Mouse (Mus musculus) urinary bladder, postnatal 10 days (tissue): Measurements from ENCODE around the gene Elavl2.
"Not testable (repeated sequence)": the region's sequence is repeated elsewhere in the genome, so short reads cannot be mapped to it uniquely, and the experiment has no call there.

Experiments used
- DNase-seq: peaks from one replicate; pipeline ENCODE4 v3.0.0; 2022; ENCODE audit warnings: low spot score

Elavl2 gene

GRCm38 (mm10) chr4:91310801-91311200 is 89.8 kb downstream of the Elavl2 start:
- DNase-seq = no peak

- no peak for DNase-seq
Measured at GRCm38 (mm10) chr4:91297706-91298105, 102.9 kb downstream of the Elavl2 start.

- DNase-seq = no peak
Measured at GRCm38 (mm10) chr4:91295317-91295716, 105.3 kb downstream of the Elavl2 start.

GRCm38 (mm10) chr4:91291526-91291925 is 109.1 kb downstream of the Elavl2 start:
- DNase-seq = no peak

- no peak for DNase-seq
Measured at GRCm38 (mm10) chr4:91290373-91290772, 110.2 kb downstream of the Elavl2 start.

- DNase-seq = no peak
Measured at GRCm38 (mm10) chr4:91289151-91289550, 111.4 kb downstream of the Elavl2 start.

GRCm38 (mm10) chr4:91268390-91268789 is 132.2 kb downstream of the Elavl2 start:
- DNase-seq = no peak

GRCm38 (mm10) chr4:91263733-91264440 is 136.7 kb downstream of the Elavl2 start:
- no peak for DNase-seq

GRCm38 (mm10) chr4:91262839-91263238 is 137.7 kb downstream of the Elavl2 start:
- no peak for DNase-seq

- DNase-seq = no peak
Measured at GRCm38 (mm10) chr4:91260622-91261021, 140.0 kb downstream of the Elavl2 start.

GRCm38 (mm10) chr4:91248650-91249049 is 151.9 kb downstream of the Elavl2 start:
- no peak for DNase-seq

GRCm38 (mm10) chr4:91245136-91245535 is 155.4 kb downstream of the Elavl2 start:
- not testable (repeated sequence) for DNase-seq

GRCm38 (mm10) chr4:91244554-91244953 is 156.0 kb downstream of the Elavl2 start:
- DNase-seq = no peak

GRCm38 (mm10) chr4:91243896-91244295 is 156.7 kb downstream of the Elavl2 start:
- DNase-seq = no peak

- no peak for DNase-seq
Measured at GRCm38 (mm10) chr4:91238739-91239485, 161.7 kb downstream of the Elavl2 start.

GRCm38 (mm10) chr4:91236976-91237375 is 163.6 kb downstream of the Elavl2 start:
- no peak for DNase-seq

- DNase-seq = no peak
Measured at GRCm38 (mm10) chr4:91234941-91235340, 165.6 kb downstream of the Elavl2 start.

- no peak for DNase-seq
Measured at GRCm38 (mm10) chr4:91233599-91233998, 167.0 kb downstream of the Elavl2 start.

- DNase-seq = no peak
Measured at GRCm38 (mm10) chr4:91230439-91230863, 170.1 kb downstream of the Elavl2 start.

- no peak for DNase-seq
Measured at GRCm38 (mm10) chr4:91228341-91228740, 172.2 kb downstream of the Elavl2 start.

GRCm38 (mm10) chr4:91223811-91224210 is 176.8 kb downstream of the Elavl2 start:
- no peak for DNase-seq

- DNase-seq = no peak
Measured at GRCm38 (mm10) chr4:91219322-91219721, 181.3 kb downstream of the Elavl2 start.

- DNase-seq = no peak
Measured at GRCm38 (mm10) chr4:91213917-91214316, 186.7 kb downstream of the Elavl2 start.
